Mouse (Mus musculus) liver, embryonic 13.5 days (tissue): Measurements from ENCODE around the gene Ccl12. TPM values are rescaled to one million over a fixed set of nuclear protein-coding genes. Genes with fewer than 3 reads are reported as not detected.

ENCODE experiments used
- polyA plus RNA-seq: library from polyadenylated mRNA; unstranded; fragments of >200 nt; fragmentation: Nextera tagmentation; extraction: Ambion mirVana; gene quantifications from 2 replicates; pipeline ENCODE4 v1.2.1, GENCODE M21; 2015

The Ccl12 gene
- polyA plus RNA-seq, 1 experiment from 2014 or later = 0.47 TPM

Other genes with a start within 250 kb of the Ccl12 start
- not detected in 2 replicates for gene 5530401A14Rik, start 241.2 kb upstream of the Ccl12 start, polyA plus RNA-seq
- gene Asic2, start 133.4 kb upstream of the Ccl12 start, polyA plus RNA-seq = not detected in 2 replicates
- 1.9 and 2.0 TPM in 2 replicates for gene Ccl2, start 66.3 kb upstream of the Ccl12 start, polyA plus RNA-seq
- not detected in 2 replicates for gene Gm17268, start 63.3 kb upstream of the Ccl12 start, polyA plus RNA-seq
- gene Ccl7, start 56.1 kb upstream of the Ccl12 start, polyA plus RNA-seq = 0.67 and 0.94 TPM in 2 replicates
- 0.09 and 0.14 TPM in 2 replicates for gene Ccl11, start 44.0 kb upstream of the Ccl12 start, polyA plus RNA-seq
- not detected in 2 replicates for gene Ccl8, start 13.3 kb downstream of the Ccl12 start, polyA plus RNA-seq
- not detected in 2 replicates for gene Ccl1, start 203.8 kb downstream of the Ccl12 start, polyA plus RNA-seq